Mouse (Mus musculus): ENCODE results near the gene Pawr.

Gene Pawr

DNA sequence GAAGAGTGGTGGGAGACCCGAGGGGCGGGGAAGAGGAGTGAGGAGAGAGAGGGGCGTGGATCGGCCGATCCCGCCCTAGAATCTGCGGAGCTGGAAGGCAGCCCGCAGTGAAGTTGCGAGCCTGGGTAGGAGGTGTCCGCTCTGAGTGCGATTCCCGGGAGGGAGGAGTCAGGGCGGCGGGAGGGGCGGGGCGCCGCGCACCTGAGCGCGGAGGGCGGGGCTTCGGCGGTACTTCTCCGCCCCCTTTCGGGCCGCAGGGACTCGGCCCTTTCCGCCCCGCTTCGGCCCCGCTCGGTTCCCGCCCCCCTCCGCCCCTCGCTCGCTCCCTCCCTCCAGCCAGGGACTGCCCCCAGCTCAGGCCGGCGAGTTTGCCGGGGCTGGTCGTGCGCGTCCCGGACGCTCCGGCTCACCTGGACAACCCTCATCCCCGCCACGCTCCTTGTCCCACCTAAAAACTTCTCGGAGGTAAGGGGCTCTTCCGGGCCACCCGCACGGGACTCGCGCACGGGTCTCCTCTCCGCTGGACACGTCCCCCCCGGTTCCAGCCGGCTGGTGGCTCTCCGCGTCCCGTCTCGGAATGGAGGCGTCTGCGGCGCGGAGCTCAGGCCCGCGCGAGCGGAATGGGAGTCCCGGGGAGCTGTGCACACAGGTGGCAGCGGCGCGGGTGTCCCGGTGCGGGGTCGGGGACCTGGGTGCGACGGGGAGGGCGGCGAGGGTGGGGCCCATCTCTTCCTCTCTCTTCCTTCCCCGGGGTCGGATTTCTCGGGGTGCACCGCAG, at the start of gene Pawr:
TSS of gene Pawr (plus strand) at position 338 of the 778 bp plus-strand sequence.
- DNase-seq (ENCODE audit: low spot score in 2 of 2) = peak; percentile 13 to 19

DNA sequence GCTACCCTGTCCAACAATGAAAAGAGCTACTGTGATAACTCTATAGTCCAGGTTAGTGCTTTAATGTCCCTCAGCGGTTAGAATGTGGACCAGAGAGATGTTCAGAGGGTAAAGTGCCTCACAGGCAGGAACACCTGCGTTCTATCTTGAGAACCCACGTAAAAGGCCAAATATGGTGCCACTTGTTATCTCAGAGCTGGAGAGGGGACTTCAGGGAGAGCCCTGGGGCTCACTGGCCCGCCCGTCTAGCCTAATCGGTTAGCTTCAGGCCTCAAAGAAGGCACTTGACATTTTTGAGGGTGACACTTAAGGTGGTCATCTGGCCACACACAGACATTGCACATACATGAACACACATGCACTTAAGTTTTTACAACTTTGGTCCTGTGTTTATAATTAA, 49.6 kb upstream of the Pawr start:
- DNase-seq (ENCODE audit: low spot score in 2 of 2) = no peak

DNA sequence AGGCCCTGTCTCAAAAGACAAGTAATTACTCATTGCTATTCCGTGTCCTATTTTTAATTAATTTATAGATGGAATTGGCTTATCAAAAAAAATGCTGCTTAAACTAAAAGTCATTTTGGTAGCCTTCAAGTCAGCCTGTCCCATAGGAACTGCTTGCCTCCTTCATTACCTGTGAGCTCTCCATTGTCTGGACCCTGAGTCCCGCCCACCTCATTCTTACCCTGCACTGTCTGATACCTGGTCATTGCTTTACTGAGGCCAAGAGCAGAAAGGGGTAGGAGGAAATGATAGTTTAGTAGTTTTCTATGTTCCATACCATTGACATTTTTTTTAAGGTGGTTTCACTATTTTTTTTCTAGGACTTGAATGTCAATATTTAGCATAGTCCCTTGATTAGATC, 48.5 kb upstream of the Pawr start:
- no peak for DNase-seq (ENCODE audit: low spot score in 2 of 2)

DNA sequence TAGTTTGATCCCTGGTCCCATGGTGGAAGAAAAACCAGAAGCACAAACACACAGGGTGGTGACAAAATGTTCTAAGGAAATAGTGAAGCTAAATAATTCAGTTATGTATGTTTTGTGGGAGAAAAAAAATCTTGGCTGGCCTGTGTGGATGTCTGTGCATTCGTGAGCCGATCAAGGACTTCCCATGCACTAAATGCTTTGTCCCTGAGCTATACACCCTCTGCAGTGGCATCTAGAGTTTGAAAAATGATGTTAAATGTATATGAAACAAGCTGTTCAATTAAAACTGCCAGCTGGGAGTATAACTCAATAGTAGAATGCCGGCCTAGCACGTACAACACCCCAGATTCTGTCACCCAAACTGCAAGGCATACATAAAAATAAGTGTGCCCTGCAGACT, 48.1 kb upstream of the Pawr start:
- DNase-seq (ENCODE audit: low spot score in 2 of 2) = no peak

DNA sequence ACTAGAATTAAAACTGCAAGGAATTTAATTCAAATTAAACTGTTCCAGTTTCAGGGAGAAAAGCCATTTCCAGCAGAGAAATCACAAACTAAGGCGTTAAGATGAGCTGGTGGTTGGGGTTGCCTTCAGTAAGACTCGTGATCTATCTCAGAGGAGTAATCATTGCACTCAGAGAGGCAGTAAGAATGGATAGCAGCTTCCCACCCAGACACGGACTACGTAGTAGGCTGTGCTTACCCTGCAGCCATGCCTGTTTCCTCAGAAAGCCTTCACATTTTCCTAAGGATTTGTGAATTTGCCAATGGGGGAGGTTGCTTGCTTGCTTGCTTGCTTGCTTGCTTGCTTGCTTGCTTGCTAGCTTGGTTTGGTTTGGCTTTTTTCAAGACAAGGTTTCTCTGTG, 47.5 kb upstream of the Pawr start:
- DNase-seq (ENCODE audit: low spot score in 2 of 2) = no peak

DNA sequence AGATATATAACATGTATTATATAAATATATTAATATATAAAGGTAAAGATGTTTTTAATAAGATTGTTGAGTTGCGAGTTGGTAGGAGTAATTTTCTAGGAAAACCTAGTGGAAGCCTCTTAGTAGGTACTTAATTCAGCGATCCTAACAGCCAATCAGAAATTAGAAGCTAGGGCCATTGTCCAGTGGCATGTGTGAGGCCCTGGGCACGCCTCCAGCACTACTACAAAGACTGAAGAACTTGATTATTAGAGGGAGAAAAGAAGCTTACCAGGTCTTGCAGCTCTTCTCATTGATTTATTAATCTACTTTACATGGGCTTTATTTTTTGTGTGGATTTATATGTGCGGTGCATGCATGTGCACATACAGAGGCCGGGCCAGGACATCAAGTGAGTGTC, 46.9 kb upstream of the Pawr start:
- no peak for DNase-seq (ENCODE audit: low spot score in 2 of 2)

DNA sequence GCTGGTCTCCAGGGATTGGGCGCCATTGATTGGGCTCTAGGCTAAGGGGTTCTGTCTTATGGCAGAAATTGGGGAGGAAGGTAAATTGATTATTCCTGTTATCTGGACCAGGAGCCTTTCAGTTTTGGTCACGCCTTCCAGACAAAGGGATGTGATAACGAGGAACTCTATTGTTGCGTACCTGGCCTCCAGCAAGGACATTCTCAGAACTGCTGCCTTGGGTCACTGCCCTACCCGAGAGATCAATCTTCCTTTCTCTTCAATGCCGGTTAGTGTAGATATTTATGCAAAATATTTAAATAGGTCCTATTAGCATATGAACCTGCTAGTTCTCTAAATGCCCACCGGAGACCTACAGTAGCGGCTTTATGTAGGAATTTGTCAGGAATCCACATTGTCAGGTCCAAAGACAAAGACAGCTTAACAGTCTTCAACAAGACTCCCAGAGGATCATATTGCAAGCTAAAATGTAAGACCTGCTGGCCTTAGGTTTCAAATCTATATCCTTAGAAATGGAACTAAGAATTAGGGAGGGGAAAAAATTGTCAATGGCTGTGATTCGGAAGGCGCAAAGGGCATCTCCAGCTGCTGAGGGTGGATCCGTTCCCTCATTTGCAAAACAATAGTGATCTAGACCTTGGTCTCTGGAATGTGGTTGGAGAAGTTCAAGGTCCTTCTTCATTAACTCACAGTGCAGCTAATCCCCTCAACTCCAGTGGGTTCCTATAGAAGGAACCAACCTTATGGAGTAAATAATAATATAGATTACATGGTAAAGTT, 45.1 kb upstream of the Pawr start:
- no peak for DNase-seq (ENCODE audit: low spot score in 2 of 2)

DNA sequence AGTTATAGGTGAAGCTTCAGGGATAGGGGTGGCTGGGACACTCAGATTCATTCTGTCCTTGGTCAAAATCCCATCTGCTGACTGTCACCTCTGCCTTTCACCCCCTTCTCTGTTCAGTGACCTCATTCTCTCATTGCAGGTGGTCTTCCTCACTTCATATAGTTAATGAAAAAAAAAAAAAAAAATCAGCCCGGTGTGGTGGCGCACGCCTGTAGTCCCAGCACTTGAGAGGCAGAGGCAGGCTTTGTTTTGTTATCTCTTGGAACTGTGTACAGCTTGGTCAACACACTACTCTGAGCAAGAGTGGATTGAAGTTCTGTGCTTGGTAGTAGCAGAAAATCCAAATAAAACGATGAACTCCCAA, 44.5 kb upstream of the Pawr start:
- DNase-seq (ENCODE audit: low spot score in 2 of 2) = no peak

DNA sequence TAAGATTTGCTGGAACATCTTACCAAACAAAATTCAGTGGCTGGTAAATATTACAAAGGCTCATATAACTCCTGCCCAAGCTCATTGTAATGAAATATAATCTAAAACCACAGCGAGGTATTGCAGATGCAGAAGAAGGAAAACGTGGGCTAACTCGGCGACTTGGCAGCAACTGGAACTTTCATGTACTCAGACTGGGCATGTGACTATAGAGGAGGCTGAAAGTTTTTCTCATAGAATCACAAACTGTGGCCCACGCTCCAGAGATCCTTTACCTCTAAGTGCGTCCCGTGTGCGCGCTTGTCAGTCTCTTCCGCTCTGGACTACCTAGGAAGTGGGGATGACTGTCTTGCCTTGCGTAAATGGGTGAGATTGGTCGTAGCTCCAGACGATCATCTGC, 41.9 kb upstream of the Pawr start:
- DNase-seq (ENCODE audit: low spot score in 2 of 2) = no peak

DNA sequence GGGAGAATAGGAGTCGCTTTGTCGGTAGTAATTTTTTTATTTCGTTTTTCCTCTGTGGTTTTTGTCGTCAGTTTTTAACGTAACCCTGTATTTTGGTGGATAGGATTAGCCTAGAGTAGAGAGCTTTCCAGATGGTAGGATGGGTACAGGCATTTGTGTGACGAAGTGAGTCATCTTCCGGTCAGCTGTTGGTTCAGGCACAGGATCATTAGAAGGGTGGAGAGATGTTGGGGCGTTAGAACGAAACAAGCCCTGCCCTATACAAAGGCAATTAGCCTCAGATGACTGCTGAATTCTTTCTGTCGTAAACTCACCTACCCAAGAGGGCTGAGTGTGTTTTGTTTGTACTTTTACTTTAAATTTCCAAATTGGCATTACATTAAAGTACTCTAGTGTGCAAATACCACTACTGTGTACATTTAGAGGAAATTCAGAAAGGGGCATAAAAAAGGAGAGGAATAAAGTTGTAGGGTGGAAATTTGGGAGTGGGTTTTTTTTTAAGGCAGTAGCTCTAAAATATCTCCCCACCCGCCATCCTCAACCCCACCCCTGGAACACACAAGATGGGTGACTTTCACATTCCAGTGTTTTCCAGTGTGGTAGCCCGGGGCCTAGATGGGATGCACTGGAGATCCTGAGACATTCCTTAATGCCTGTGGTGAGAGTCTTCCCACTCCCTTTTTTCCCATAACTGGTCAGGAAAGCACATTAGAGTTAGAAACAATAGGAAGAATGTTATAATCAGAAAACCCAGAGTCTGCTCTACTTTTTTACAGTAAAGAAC, 40.0 kb upstream of the Pawr start:
- DNase-seq (ENCODE audit: low spot score in 2 of 2) = no peak

DNA sequence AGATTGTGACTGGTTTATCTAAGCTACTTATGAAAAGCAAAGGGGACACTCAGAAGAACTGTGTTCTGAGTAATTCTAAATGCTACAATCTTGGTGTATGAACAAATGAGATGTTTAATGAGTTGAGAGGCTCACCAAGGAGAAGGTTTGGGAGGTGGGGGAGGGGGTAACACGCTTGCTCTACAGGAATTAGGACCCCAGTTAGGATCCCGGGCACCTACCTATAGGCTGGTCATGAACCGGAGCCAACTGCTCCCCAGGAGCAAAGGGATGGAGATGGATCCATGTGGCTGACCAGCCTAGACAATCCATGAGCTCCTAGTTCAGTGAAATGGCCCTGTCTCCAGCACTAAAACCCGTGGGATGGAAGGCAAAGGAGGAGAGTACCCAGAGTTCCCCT, 39.3 kb upstream of the Pawr start:
- no peak for DNase-seq (ENCODE audit: low spot score in 2 of 2)

DNA sequence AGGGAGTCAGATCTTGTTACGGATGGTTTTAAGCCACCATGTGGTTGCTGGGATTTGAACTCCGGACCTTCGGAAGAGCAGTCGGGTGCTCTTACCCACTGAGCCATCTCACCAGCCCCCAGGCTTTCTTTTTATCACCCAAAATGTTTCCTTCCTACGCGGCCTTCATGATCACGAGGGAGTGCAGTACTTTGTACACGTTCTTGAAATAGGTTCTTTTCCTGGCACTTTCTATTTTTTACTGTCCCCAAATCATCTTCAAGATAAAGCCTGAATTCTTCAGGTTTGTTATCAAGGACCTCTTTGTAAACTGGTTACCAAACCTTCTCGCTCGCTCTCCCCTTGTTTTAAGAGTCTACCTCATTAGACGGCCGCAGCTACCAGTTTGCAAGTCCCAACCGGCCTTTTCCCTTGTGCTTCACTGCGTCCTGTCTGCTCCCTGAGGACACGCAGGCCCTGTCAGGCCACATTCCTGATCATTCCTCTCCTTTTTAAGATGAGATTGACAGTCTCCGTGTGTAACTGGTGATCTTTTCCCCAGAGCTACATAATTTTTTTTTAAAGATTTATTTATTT, 38.2 kb upstream of the Pawr start:
- DNase-seq (ENCODE audit: low spot score in 2 of 2) = no peak

DNA sequence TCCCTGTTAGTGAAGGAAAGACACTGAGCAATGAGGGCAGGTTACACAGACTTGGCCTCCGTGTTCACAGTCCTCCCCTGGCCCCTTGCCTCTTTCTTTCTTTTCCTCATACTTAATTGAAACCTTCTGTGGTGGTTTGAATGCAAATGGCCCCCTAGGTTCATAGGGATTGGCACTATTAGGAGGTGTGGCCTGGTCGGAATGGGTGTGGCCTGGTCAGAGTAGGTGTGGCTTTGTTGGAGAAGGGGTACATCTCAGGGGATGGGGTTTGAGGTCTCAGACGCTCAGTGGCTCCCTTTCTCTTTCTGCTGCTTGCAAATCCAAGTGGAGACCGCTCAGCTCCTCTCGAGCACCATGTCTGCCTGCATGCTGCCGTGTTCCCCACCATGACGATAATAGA, 37.2 kb upstream of the Pawr start:
- no peak for DNase-seq (ENCODE audit: low spot score in 2 of 2)

DNA sequence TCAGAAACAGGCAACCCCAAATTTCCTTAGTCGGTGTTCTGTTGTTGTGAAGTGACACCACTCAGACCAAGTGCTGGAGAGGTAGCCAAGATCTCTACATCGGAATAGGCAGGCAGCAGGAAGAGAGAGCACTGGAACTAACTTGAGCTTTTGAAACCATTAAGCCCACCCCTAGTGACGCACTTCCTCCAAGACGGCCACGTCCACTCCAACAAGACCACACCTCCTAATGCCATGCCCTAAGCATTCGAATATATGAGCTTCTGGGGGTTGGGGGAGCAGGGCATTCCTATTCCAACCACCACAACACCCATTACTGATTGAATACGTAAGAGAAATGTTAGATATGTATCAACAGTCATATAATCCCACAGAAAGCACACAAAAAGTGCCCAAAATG, 35.5 kb upstream of the Pawr start:
- no peak for DNase-seq (ENCODE audit: low spot score in 2 of 2)

DNA sequence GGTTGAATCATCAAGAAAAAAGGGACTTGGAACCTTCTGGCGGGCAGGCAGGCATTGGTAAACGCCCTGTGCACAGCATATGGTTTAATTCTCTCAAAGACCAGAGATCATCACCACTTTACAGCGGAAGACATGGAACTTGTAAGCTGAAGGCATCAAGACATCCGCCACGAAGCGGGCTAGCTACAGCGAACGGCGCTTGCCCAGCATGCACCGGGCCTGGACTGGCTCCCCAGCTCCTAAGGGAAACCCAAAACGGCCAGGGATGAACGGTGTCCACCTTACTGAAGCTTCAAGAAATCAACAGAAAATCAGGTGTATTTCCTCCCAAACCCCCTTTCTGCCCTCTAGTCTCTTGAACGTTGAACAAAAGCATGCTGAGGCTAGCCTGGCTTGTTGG, 33.7 kb upstream of the Pawr start:
- no peak for DNase-seq (ENCODE audit: low spot score in 2 of 2)

DNA sequence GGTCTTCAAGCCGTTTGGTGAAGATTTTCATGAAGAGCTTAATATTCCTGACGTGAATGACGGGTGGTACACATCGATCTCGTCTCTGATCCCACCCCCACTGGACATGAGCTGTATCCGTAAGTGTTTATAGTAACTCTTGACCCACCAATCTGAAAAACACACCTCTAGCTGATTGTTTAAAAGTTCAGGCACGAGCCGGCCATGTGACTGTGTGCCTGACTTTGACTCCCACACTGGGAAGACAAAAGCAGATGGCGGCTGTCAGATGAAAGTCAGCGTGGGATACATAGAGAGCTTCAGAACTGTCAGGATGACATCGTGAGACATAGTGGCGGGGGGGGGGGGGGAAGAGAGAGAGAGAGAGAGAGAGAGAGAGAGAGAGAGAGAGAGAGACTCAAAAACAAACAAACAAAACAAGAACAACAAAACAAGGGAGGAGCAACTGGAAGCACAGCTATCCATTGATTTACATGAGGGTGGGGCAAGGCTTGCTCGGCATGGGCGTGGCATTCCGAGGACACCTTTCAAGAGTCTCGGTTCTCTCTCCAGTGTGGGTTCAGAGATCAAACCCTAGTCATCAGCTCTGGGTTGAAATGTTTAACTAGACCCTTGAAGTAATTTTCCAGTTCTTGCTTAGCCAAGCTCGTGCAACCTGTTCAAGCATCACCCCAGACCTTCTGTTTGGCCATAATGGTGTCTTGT, 32.9 kb upstream of the Pawr start:
- no peak for DNase-seq (ENCODE audit: low spot score in 2 of 2)

DNA sequence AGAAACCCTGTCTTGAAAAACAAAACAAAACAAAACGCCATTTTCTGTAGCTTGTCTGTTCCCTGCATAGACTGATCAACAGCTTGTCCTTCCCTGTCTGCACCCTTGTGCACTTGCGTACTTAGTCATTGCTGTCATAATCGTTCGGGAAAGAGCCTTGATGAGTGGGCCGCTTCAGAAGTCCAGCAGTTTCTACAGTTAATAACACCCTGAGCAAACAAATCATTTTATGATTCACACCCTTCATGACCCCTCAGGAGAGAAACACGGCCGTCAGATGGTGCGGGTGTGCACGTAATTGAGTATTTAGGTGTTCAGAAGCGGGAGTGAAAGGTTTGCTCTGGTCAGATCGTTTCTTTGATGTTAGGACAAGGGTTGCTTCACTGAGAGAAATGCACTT, 32.1 kb upstream of the Pawr start:
- DNase-seq (ENCODE audit: low spot score in 2 of 2) = no peak

DNA sequence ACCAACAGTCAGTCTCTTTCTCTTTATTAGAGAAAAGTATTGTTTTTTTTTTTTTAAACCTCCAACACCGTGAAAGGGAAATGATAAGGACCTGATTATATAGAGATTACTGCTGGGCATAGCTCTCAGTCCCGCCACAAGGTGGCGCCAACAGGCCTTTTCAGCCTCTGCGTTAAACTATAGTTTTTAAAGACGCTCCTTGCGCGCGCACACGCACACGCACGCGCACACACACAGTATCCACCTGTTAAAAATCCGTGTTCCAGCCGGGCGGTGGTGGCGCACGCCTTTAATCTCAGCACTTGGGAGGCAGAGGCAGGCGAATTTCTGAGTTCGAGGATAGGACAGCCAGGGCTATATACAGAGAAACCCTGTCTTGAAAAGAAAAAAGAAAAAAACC, 31.1 kb upstream of the Pawr start:
- peak; percentile 34 to 66 for DNase-seq (ENCODE audit: low spot score in 2 of 2)

DNA sequence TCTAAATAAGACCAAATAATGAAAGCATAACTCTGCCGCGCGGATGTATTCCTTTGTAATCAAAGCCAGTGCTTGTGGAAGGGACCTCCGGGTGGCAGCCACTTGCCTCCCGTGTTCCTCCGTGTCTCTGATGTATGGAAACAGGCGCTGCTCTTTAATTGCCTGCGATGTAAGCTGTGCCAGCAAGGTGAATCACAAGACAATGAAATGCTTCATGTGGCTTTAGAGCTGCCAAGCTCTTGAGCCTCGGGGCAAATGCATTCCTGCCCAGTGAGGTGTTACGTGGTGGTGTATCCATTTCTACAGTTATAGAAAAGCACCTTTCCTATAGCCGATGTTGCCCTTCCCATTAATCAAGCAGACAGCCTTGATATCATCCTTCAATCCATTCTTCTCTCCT, 24.1 kb upstream of the Pawr start:
- no peak for DNase-seq (ENCODE audit: low spot score in 2 of 2)

DNA sequence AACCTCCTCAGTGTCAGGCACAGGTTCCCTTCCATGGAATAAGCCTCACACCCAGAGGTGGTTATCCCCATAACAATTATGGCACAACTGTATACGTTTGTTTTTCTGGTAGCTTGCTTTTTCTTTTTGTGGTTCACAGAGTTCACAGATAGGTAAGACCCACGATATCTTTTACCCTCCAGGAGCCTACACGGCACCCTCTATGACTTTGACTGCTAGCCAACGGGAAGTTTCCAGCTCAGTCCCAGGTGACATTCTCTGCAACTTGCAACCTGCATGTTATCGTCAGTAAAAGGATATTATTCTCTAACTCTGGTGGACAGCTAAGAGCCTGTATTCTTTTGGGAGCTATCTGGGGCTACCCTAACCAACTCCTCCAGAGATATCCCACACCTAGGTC, 21.7 kb upstream of the Pawr start:
- no peak for DNase-seq (ENCODE audit: low spot score in 2 of 2)

DNA sequence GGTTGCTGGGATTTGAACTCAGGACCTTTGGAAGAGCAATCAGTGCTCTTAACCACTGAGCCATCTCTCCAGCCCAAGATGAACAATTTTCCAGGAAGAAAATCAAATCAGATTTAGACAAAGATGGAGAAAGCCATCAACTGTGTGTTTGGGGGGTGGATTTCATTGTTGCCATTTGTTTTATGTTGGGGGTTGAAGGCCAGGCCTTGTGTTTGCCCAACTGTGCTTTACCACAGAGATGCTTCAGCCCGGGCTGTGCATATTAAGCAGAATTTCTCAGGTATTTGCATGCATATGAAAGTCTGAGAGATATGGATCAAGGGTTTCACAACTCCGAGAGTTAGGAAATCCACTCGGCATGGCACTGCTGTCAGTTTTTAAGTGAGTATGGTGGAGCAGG, 20.5 kb upstream of the Pawr start:
- DNase-seq (ENCODE audit: low spot score in 2 of 2) = no peak

DNA sequence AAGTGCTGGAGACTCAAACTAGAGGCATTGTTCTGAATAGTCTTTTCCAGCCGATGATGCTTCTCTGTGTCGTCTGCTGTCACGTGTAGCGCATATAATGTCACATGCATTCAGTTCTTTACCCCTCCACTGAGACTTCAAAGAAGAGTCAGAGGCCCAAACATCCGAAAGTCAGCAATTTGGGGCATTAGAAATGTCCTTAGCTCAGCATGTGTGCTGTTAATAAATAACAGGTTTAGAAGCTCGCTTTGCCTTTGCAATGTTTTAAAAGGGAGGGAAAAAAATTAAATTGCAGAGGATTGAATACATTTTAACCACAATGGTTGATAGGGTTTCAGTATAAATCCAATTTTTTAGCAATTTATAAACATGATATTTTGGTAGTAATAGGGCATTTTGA, 18.1 kb upstream of the Pawr start:
- no peak for DNase-seq (ENCODE audit: low spot score in 2 of 2)
